Mouse (Mus musculus) C2C12 (cell line): ENCODE data around the gene 3110082I17Rik.

Source experiments
- CEBPB ChIP-seq: IDR thresholded peaks from one replicate; pipeline ENCODE4 v1.6.1; 2011; ENCODE audit warnings: low read depth, mild to moderate bottlenecking, control low read depth, moderate library complexity
- CTCF ChIP-seq: IDR thresholded peaks from one replicate; pipeline ENCODE4 v1.5.1; 2011; ENCODE audit not compliant: control insufficient read depth, insufficient read depth, insufficient read length
- FOSL1 ChIP-seq: IDR thresholded peaks from one replicate; pipeline ENCODE4 v1.8.0; 2011; ENCODE audit warnings: mild to moderate bottlenecking, low read length; ENCODE audit not compliant: poor library complexity, insufficient read depth, severe bottlenecking
- MAX ChIP-seq: IDR thresholded peaks from one replicate; pipeline ENCODE4 v1.6.1; 2011; ENCODE audit warnings: mild to moderate bottlenecking, control low read depth
- MYOD1 ChIP-seq: IDR thresholded peaks from one replicate; pipeline ENCODE4 v1.6.1; 2011; ENCODE audit warnings: low read depth; ENCODE audit not compliant: control insufficient read depth, insufficient read length
- MYOG ChIP-seq: IDR thresholded peaks from one replicate; pipeline ENCODE4 v1.6.1; 2011; ENCODE audit not compliant: control insufficient read depth, insufficient read length; ENCODE audit errors: extremely low read depth
- USF1 ChIP-seq: IDR thresholded peaks from one replicate; pipeline ENCODE4 v1.6.1; 2011; ENCODE audit warnings: low read depth, mild to moderate bottlenecking, control low read depth, moderate library complexity

- no peak for TF ChIP-seq CTCF
- TF ChIP-seq USF1, result no peak
- TF ChIP-seq MAX, result no peak
- TF ChIP-seq MYOG, result no peak
- no peak for TF ChIP-seq CEBPB
- no peak for TF ChIP-seq FOSL1
- TF ChIP-seq MYOD1, result peak; percentile 75
Observed at GRCm38 (mm10) chr5:139442428-139442827, 17.9 kb downstream of the 3110082I17Rik start.
